Mouse (Mus musculus): ENCODE measurements around the gene Olfr456.
"Not testable (repeated sequence)": the region's sequence is repeated elsewhere in the genome, so short reads cannot be mapped to it uniquely, and the experiment has no call there.

Olfr456 gene

DNA sequence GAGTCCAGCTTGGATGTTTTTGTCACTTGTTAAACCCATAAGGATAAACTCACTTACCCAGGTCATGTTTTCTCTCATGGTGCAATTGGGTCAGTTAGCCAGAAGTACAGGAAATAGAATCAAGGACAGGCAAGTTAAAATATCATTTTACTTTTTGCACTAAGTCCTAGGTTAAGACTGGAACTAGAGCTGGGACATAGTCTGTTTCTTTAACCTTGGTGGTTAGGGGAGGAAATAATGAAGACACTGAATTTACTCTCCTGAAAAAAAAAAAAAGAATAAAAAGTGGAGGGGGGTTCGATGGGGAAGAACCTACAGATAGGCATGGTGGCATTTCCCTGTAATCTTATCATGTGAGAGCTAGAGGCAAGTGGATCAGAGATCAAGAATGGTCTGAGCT, at the start of gene Olfr456:
Gene Olfr456 (minus strand): TSS at position 101 of the 400 bp plus-strand sequence.
- DNase-seq (ENCODE audit: low read depth, low spot score), result no peak

DNA sequence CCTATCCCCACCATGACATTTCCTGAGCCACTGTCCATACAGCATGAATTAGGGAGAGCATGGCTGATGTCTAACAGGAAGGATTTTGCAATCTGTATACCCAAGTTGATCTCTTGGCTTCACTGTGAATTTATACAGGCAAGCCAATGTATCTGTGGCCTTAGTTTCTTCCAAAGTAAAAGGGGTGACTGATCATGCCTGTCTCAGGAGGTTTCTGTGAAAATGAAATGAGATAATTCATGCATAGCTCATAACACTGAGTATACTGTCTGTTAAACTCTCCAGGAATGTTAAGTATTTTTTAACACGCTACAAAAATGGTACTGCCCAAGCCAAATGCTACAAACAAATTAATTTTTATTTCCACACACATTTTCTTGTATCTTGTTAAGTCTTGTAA, 26.4 kb upstream of the Olfr456 start:
- DNase-seq (ENCODE audit: low read depth, low spot score), result peak; percentile 69

DNA sequence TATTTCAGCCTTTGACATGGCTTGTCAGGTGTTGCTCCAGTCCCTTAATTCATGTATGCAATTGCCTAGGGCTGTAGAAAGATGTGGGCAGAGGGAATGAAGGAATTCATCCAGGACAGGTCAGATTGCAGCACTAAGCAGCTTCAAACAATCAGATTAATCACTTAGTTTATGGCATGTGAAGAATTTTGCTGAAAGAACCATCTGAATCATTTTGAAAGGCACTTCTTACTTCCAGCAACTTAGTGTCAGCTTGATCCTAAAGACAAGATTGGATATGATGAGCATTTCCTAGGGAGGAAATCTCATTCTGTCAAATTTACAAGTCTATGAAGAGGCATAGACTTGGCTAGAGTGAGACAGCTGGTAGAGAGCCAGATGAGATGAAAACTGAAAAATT, 22.3 kb upstream of the Olfr456 start:
- DNase-seq (ENCODE audit: low read depth, low spot score), result peak; percentile 70

DNA sequence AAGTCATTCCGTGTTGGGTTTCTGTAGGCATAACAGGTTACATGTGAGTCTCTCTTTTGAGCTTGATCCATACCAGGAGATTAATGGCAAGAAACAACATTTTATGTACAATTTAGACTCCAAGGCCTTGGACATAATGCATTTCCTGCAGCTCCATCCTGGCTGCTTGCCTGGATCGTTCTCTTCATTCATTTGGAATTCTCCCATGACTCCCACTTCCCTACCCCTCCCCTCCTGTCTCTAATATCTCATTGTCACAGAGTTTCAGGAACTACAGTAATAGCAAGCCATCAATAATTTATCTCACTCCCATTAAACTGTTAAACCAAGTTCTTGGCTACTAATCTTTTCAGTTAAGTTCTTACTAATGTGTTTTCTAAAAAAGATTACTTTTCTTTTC, 16.5 kb upstream of the Olfr456 start:
- peak; percentile 52 for DNase-seq (ENCODE audit: low read depth, low spot score)

DNA sequence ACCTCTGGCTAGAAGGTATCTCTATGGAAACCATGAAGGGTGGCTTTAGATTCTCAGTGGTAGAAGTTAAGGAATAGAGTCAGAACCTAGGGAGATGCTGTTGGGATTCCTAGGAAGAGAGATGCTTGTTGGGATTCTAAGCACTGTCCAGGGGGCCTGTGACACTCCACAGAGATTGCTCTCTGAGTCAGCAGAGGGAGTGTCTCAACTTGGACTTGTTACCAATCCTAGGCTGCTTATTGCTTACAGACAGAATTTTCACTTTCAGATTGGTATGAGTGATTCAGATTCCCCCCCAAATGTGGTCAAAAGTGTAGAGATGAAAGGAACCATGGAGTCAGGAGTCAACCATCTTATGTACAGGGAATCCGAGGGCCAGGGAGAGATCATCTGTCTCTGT, 2.7 kb upstream of the Olfr456 start:
- DNase-seq (ENCODE audit: low read depth, low spot score), result no peak

DNA sequence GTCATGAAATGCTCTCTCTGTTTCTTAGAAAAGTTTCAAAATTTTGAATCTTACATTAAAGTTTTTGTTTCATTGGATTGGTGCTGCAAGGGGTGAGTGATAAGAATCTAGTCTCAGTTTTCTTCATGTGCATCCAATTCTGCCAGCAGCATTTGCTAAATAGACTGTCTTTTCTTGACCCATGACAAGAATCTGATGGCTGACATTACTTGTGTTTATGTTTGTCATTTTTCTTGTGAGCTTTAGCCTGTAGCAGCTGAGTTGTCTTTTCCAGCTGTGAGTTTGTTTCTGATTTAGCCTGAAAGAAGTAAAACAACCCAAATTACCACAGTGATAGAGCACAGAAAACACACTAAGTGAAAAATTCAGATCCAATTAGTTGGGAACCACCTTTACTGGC, 2.4 kb downstream of the Olfr456 start:
- no peak for DNase-seq (ENCODE audit: low read depth, low spot score)

DNA sequence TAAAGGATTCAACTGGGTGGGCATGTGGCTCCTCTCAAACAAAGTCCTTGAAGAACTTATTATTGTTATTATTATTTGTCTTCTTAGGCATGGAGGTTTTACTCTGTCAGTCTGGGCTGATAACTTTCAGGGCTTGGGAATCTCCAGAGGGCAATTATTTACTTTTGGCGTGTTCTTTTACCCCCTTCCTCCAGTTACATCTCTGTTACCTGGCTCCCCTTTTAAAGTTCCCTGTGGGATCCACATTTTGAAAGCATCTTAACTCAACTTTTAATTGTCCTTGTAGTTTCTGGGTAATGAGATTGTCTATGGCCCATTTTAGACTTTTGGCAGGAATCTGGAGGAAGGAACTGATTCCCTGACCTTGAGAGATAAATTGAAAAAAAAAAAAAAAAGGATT, 10.8 kb downstream of the Olfr456 start, which contains the start of gene Olfr457:
Gene Olfr457 (minus strand): TSS at position 101 of the 400 bp plus-strand sequence.
- no peak for DNase-seq (ENCODE audit: low read depth, low spot score)

DNA sequence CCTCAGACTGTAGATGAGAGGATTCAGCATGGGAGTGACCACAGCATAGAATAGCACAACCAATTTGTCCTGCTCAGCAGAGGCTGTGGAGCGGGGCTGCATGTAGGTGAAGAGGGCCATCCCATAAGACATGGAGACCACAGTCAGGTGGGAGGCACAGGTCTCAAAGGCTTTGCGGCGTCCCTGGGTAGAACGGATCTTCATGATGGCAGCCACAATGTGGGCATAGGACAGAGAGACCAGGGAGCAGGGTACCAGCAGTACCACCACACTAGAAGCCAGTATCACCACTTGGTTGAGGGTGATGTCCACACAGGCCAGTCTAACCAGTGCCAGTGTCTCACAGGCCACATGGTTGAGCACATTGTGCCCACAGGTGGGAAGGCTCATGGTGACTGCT, 15.7 kb downstream of the Olfr456 start:
- not testable (repeated sequence) for DNase-seq (ENCODE audit: low read depth, low spot score)

DNA sequence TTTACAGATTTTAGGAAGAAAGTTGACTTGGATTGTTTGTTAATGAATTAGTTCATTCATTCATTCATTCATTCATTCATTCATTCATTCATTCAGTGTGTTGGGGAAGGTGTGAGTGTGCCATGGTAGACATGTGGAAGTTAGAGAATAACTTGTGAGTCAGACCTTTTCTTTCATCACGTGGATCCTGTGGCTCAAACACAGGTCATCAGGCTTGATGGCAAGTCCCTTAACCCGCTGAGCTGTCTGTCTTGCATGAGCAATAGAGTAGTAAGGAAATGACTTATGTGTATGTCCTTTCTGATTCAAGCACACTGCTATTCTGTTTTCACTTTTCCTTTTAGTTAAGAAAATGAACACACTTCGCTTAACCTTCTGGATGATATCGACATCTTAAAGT, 16.5 kb downstream of the Olfr456 start:
- peak; percentile 68 for DNase-seq (ENCODE audit: low read depth, low spot score)

DNA sequence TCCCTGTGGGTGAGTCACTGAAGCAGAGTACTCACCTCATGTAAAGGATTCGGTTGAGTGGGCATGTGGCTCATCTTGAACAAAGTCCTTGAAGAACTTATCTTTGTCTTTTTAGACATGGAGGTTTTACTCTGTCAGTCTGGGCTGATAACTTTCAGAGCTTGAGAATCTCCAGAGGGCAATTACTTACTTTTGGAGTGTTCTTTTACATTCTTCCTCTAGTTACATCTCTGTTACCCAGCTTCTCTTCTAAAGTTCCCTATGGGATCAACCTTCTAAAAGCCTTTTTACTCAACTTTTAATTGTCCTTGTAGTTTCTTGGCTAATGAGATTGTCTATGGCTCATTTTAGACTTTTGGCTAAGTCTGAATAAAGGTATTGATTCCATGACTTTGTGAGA, 21.9 kb downstream of the Olfr456 start, which contains the start of gene Olfr458:
Gene Olfr458 (minus strand): TSS at position 101 of the 400 bp plus-strand sequence.
- no peak for DNase-seq (ENCODE audit: low read depth, low spot score)

DNA sequence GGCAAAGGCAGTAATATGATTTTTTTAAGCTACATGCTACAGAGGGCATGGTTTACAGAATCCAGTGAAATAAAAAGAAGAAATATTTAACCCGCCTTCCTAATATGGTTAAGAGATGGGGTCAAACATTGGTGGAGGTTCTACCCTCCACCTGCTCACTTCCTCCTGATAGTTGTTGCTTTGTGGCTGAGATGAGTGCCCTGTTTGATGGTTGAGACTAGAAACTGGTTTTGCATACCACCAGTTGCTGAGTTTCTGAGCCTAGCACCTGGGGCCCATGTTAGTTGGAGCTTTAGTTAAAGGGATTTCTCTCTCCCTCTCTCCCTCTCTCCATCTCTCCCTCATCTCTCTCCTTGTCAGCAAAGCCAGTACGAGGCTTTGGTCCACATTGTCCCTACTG, 39.6 kb downstream of the Olfr456 start:
- DNase-seq (ENCODE audit: low read depth, low spot score), result no peak

DNA sequence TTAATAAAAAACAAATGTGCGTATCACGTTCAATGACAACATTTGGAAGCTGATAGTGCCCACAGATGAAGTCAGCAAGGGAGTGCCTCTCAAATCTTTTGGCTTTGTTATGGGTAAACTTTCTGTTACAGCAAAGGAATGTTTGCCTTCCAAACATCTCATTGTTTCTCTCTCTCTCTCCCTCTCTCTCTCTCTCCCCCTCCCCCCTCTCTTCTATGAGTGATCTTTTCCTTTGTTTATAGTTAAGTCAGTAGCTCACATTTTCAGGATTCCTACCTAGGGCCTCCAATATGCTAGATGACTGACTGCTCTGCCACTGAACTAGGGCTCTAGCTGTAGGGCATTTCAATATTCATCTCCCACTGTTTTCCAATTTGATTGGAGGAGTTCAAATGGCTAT, 42.5 kb downstream of the Olfr456 start:
- peak; percentile 64 for DNase-seq (ENCODE audit: low read depth, low spot score)

DNA sequence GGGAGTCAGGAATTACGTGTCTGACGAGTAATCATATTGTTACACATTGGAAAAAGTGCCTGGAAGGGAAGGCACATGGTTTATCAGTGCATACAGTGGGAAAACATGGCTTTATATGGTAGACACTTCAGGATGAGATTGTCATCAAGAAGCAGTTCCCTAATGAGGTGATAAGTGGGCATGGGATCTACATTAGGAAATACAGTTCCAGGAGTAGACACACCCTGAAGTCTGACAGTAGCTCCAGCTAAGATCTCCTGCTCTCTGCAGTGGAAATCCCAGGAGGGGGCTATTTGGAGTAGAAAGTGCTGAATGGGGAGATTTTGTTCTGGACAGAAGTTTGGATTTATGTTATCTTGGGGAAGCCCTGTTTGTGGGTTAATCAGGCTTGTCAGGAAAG, 45.6 kb downstream of the Olfr456 start:
- peak; percentile 21 for DNase-seq (ENCODE audit: low read depth, low spot score)
